Mouse (Mus musculus): ENCODE results near the gene Atp6v1g2. TPM values are rescaled to one million over a fixed set of nuclear protein-coding genes. Genes with fewer than 3 reads are reported as not detected.

Gene Atp6v1g2
- polyA plus RNA-seq, 1 experiment: 74.9 TPM

DNA sequence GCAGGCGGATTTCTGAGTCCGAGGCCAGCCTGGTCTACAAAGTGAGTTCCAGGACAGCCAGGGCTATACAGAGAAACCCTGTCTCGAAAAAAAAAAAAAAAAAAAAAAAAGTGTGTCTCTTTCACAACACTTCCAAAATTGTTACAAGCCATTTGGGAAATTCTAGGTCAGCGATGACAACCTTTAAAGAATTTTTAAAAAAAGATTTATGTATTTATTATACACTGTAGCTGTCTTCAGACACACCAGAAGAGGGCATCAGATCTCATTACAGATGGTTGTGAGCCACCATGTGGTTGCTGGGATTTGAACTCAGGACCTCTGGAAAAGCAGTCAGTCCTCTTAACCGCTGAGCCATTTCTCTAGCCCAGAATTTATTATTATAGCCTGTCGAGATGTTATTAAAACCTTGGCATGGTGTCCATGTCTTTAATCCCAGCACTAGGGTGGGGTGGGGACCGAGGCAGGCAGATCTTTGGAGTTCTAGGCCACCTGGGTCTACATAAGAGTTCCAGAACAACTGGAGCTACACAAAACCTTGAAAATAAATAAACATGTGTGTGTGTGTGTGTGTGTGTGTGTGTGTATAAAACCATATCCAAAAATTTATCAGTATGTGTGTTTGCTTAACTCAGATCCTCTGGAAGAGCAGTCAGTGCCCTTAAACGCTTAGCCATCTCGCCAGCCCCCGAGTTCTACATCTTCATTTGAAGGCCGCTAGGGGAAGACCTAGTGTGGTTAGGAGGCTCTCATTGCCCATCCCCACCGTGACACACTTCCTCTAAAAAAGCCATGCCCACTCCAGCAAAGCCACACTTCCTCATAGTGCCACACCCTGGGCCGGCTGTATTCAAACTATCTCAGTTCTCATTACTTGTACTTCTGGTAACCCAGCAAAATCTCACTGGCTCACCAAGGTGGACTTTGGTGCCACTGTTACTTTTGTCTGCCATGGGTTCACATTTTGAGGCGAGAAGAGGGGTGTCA is 25.3 kb downstream of the Atp6v1g2 start:
- DNase-seq (ENCODE audit: low read depth): no peak
- no peak for TF ChIP-seq POLR2A (IDR thresholded peaks at IDR 0.05; ENCODE audit: borderline replicate concordance, extremely low read depth, insufficient read depth, insufficient read length, poor library complexity, severe bottlenecking)
- TF ChIP-seq CTCF (IDR thresholded peaks at IDR 0.05; ENCODE audit: borderline replicate concordance, extremely low read depth, insufficient read depth, insufficient read length): no peak

DNA sequence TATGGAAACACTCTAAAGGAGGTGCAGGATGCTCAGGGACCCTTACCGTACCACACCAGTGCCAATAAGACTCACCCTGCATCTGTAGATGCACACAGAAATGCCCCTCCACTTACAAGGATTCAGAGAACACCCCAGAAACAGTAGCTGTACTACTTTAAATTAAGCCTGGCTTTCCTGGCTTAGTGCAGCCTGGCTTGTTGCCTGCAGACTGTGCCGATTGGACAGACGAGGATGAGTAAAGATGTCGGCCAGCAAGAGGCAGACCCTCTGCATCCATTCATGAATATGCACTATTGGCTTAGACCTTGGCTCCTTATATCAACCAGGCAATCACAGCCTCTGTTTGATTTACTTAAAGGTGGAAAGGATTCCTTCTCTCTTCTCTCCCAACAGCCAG is 26.2 kb downstream of the Atp6v1g2 start:
- no peak for TF ChIP-seq POLR2A (IDR thresholded peaks at IDR 0.05; ENCODE audit: borderline replicate concordance, extremely low read depth, insufficient read depth, insufficient read length, poor library complexity, severe bottlenecking)
- no peak for TF ChIP-seq CTCF (IDR thresholded peaks at IDR 0.05; ENCODE audit: borderline replicate concordance, extremely low read depth, insufficient read depth, insufficient read length)

DNA sequence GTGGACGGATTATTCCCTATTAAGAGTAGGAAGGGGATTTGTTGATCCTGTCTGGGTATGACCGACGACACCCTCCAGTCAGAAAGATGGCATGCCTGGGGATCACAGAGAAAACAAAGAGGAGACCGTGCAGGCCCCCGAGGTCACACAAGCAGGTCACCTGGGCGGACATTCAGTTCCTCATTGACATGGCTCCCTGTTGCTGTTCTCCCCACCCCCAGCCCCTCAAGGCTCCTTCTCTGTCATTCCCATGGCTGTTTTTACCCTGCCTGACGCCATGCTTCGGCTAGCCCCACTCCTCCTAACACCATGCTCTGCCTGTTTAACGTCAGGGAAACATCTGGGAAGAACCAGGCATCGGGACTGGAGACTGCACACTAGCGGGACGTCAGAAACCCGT is 28.2 kb downstream of the Atp6v1g2 start:
- TF ChIP-seq CTCF (IDR thresholded peaks at IDR 0.05; ENCODE audit: borderline replicate concordance, extremely low read depth, insufficient read depth, insufficient read length) (no peak), POLR2A (IDR thresholded peaks at IDR 0.05; ENCODE audit: borderline replicate concordance, extremely low read depth, insufficient read depth, insufficient read length, poor library complexity, severe bottlenecking) (no peak)
- no peak for DNase-seq (ENCODE audit: low read depth)

More for the DNA sequence above, 26.2 kb downstream of the Atp6v1g2 start:
- DNase-seq (ENCODE audit: low read depth): no peak

DNA sequence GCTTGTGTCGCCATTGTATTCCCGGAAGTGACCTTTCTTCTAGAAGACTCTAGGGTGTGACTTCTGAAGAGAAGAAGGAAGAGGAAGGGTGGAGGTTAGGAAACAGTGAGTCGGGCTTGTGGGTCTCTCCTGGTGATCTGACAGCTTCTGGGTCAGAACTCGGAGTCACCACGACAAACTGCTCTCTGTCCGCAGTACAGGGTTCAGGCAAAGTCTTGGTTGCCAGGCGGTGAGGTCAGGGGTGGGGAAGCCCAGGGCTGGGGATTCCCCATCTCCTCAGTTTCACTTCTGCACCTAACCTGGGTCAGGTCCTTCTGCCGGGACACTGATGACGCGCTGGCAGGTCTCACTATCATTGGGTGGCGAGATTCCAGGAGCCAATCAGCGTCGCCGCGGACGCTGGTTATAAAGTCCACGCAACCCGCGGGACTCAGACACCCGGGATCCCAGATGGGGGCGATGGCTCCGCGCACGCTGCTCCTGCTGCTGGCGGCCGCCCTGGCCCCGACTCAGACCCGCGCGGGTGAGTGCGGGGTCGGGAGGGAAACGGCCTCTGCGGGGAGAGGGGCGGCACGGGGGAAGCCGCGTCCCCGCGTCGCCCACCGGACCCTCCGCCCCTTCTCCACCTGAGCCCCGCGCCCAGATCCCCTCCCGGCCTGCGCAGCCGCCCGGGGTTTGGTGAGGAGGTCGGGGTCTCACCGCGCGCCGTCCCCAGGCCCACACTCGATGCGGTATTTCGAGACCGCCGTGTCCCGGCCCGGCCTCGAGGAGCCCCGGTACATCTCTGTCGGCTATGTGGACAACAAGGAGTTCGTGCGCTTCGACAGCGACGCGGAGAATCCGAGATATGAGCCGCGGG is 29.4 kb downstream of the Atp6v1g2 start, which contains the start of gene H2-D1:
TSS of gene H2-D1 (plus strand) at position 67 of the 859 bp plus-strand sequence.
- peak; percentile 70; the same call in 1 of the 2 replicates for TF ChIP-seq POLR2A (IDR thresholded peaks at IDR 0.05; ENCODE audit: borderline replicate concordance, extremely low read depth, insufficient read depth, insufficient read length, poor library complexity, severe bottlenecking)
- TF ChIP-seq CTCF (IDR thresholded peaks at IDR 0.05; ENCODE audit: borderline replicate concordance, extremely low read depth, insufficient read depth, insufficient read length): no peak
- DNase-seq (ENCODE audit: low read depth): peak; percentile 91

DNA sequence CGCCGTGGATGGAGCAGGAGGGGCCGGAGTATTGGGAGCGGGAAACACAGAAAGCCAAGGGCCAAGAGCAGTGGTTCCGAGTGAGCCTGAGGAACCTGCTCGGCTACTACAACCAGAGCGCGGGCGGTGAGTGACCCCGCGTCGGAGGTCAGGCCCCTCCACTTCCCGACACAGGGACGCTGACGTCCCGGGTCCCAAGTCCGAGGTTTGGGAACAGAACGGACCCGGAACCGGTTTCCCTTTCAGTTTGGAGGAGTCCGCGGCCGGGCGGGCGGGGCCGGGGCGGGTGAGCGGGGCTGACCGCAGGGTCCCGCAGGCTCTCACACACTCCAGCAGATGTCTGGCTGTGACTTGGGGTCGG is 30.0 kb downstream of the Atp6v1g2 start:
- DNase-seq (ENCODE audit: low read depth): no peak

GRCm38 (mm10) chr17:35267399-35268086 is 34.1 kb downstream of the Atp6v1g2 start:
- no peak for TF ChIP-seq POLR2A (IDR thresholded peaks at IDR 0.05; ENCODE audit: borderline replicate concordance, extremely low read depth, insufficient read depth, insufficient read length, poor library complexity, severe bottlenecking)
- TF ChIP-seq CTCF (IDR thresholded peaks at IDR 0.05; ENCODE audit: borderline replicate concordance, extremely low read depth, insufficient read depth, insufficient read length): no peak
- no peak for DNase-seq (ENCODE audit: low read depth)

More for the DNA sequence above, 30.0 kb downstream of the Atp6v1g2 start:
- no peak for TF ChIP-seq CTCF (IDR thresholded peaks at IDR 0.05; ENCODE audit: borderline replicate concordance, extremely low read depth, insufficient read depth, insufficient read length)
- TF ChIP-seq POLR2A (IDR thresholded peaks at IDR 0.05; ENCODE audit: borderline replicate concordance, extremely low read depth, insufficient read depth, insufficient read length, poor library complexity, severe bottlenecking): no peak

DNA sequence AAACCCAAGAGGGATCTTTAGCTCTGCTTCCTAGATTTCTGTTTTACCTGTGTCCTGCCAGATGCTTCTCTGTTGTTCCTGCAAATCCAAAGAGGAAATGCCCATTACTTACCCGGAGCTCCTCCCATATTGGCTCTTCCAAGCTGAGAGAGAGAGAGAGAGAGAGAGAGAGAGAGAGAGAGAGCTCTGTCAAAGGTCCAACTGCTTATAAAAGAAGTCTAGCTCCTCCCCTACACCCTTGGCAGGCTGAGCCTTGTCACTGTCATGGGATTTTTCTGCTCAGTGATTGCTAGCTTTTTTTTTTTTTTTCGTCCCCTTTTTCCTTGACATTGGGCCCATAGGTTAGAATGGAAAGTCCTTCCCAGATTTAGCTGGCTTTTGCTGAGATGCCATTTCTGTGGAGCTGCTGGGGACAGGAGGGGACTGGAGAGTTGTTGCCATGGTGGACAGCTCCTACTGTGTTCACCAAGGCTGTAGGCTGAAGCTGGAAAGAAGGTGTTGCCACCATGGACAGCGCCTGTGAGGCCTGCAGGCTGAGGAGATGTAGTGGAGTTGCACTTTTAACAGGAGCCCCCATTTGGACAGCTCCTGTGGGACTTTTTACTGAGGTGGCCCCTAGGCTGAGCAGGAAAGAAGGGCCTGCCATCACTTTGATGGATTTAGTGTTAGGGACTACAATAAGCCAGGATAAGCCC is 36.3 kb downstream of the Atp6v1g2 start:
- peak; percentile 71 for DNase-seq (ENCODE audit: low read depth)
- TF ChIP-seq CTCF (IDR thresholded peaks at IDR 0.05; ENCODE audit: borderline replicate concordance, extremely low read depth, insufficient read depth, insufficient read length) (no peak), POLR2A (IDR thresholded peaks at IDR 0.05; ENCODE audit: borderline replicate concordance, extremely low read depth, insufficient read depth, insufficient read length, poor library complexity, severe bottlenecking) (no peak)

GRCm38 (mm10) chr17:35272249-35272648 is 38.8 kb downstream of the Atp6v1g2 start:
- no peak for TF ChIP-seq CTCF (IDR thresholded peaks at IDR 0.05; ENCODE audit: borderline replicate concordance, extremely low read depth, insufficient read depth, insufficient read length)
- no peak for TF ChIP-seq POLR2A (IDR thresholded peaks at IDR 0.05; ENCODE audit: borderline replicate concordance, extremely low read depth, insufficient read depth, insufficient read length, poor library complexity, severe bottlenecking)
- DNase-seq (ENCODE audit: low read depth): no peak

GRCm38 (mm10) chr17:35274770-35275169 is 41.3 kb downstream of the Atp6v1g2 start:
- TF ChIP-seq POLR2A (IDR thresholded peaks at IDR 0.05; ENCODE audit: borderline replicate concordance, extremely low read depth, insufficient read depth, insufficient read length, poor library complexity, severe bottlenecking) (no peak), CTCF (IDR thresholded peaks at IDR 0.05; ENCODE audit: borderline replicate concordance, extremely low read depth, insufficient read depth, insufficient read length) (peak; percentile 95)
- DNase-seq (ENCODE audit: low read depth): peak; percentile 81

DNA sequence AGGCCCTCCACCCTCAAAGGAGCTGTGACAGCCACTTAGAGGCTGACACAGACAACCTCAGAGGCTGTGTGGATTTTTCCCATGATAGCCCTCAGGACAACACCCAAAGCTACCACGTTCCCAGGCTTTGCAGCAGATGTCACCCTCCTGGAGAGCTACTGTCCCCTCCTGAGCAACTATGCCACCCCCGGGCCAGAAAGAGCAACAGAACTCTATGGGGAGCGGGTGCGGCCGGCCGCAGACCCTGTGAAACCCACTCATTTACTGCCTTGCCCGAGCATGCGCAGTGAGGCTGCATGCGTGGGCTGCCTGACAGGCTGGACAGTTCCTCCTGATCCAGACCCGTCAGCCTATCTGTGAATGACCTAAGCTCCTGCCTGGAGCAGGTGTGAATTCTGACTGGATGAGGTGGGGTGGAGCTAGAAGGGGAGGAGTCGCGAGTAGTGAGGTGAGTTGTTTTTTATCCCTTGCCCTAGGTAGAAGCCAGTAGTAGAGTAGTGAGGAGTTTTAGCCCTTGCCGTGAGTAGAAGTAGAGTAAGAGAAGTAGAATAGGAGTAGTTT is 42.9 kb downstream of the Atp6v1g2 start:
- no peak for DNase-seq (ENCODE audit: low read depth)
- TF ChIP-seq CTCF (IDR thresholded peaks at IDR 0.05; ENCODE audit: borderline replicate concordance, extremely low read depth, insufficient read depth, insufficient read length) (no peak), POLR2A (IDR thresholded peaks at IDR 0.05; ENCODE audit: borderline replicate concordance, extremely low read depth, insufficient read depth, insufficient read length, poor library complexity, severe bottlenecking) (no peak)

Data from brain, embryonic 14.5 days (tissue).